Mouse (Mus musculus) kidney, embryonic 14.5 days (tissue): ENCODE results near the gene Gata3. TPM values are rescaled to one million over a fixed set of nuclear protein-coding genes. Genes with fewer than 3 reads are reported as not detected.
A peak's percentile ranks its signal among the peaks of the same experiment; 100 is the strongest.

Experiments used
- ATAC-seq: fragments of 200-750 bp; cut with Nextera tagmentation; 2 replicates; pipeline ENCODE4 v1.8.0; 2017; ENCODE audit warnings: moderate number of reproducible peaks, mild to moderate bottlenecking, moderate TSS enrichment, moderate library complexity; ENCODE audit not compliant: low FRiP score, low TSS enrichment
- H3K27ac ChIP-seq: fragments of 300-500 bp; sonication (generic); 2 replicates; pipeline ENCODE4 v1.5.1; 2014; ENCODE audit warnings: low read depth, mild to moderate bottlenecking, low read length, moderate library complexity, mixed read lengths
- H3K27me3 ChIP-seq: fragments of 300-500 bp; sonication (generic); 2 replicates; pipeline ENCODE4 v1.6.1; 2014; ENCODE audit warnings: mild to moderate bottlenecking, low read length; ENCODE audit not compliant: control insufficient read depth, insufficient read depth
- H3K36me3 ChIP-seq: fragments of 300-500 bp; sonication (generic); 2 replicates; pipeline ENCODE4 v1.6.1; 2014; ENCODE audit warnings: low read length, mixed read lengths; ENCODE audit not compliant: control insufficient read depth, insufficient read depth
- H3K4me1 ChIP-seq: fragments of 300-500 bp; sonication (generic); 2 replicates; pipeline ENCODE4 v1.6.1; 2014; ENCODE audit warnings: low read length, mixed read lengths; ENCODE audit not compliant: control insufficient read depth, insufficient read depth
- H3K4me2 ChIP-seq: fragments of 300-500 bp; sonication (generic); replicated peaks from 2 replicates; pipeline ENCODE4 v1.6.1; 2014; ENCODE audit warnings: low read depth, mild to moderate bottlenecking, low read length
- H3K4me3 ChIP-seq: fragments of 300-500 bp; sonication (generic); 2 replicates; pipeline ENCODE4 v1.5.1; 2014; ENCODE audit warnings: mild to moderate bottlenecking, low read length
- H3K9ac ChIP-seq: fragments of 300-500 bp; sonication (generic); 2 replicates; pipeline ENCODE4 v1.6.1; 2014; ENCODE audit warnings: low read depth, mild to moderate bottlenecking, low read length, moderate library complexity
- H3K9me3 ChIP-seq: fragments of 300-500 bp; sonication (generic); 2 replicates; pipeline ENCODE4 v1.6.1; 2016; ENCODE audit warnings: low read length; ENCODE audit not compliant: control insufficient read depth
- WGBS: fragments of 180-500 bp; shearing (Covaris S2); extraction: QIAGEN DNeasy Blood & Tissue Kit; methylation state at CpG from one replicate; pipeline ENCODE4 v1.1.7; 2014; 5-methylcytosine and 5-hydroxymethylcytosine counted together
- polyA plus RNA-seq: library from polyadenylated mRNA; unstranded; fragments of >200 nt; fragmentation: Nextera tagmentation; extraction: Ambion mirVana; gene quantifications from 2 replicates; pipeline ENCODE4 v1.2.1, GENCODE M21; 2014

Gata3 gene
- polyA plus RNA-seq, 1 experiment from 2014 or later: 87.4 TPM

GRCm38 (mm10) chr2:9888913-9889650 lies 752 bp downstream of the Gata3 start, which contains the start of gene 9230102O04Rik:
Gene 9230102O04Rik (minus strand): TSS chr2:9889540.
- WGBS: under 1% methylated on average over 30 of the region's 30 CpGs
- Histone ChIP-seq H3K4me2 (peak within 1 kb of the TSS; percentile 29), H3K9me3 (no peaks in the 10 kb centered on the region), H3K9ac (peak within 1 kb of the TSS; percentile 35; the same call in 1 of the 2 replicates), H3K27ac (peak within 1 kb of the TSS; percentile 10; the same call in 1 of the 2 replicates), H3K36me3 (no peaks in the 10 kb centered on the region), H3K4me3 (peak within 1 kb of the TSS; percentile 42), H3K27me3 (peaks cover 82% of the 10 kb centered on the region), H3K4me1 (peaks cover 6% of the 10 kb centered on the region; the same call in 1 of the 2 replicates)
- peak; percentile 76 for ATAC-seq

- Histone ChIP-seq H3K27me3 (peaks cover 76% of the 10 kb centered on the region), H3K4me1 (peaks cover 7% of the 10 kb centered on the region; the same call in 1 of the 2 replicates), H3K4me3 (peak overlapping the region; percentile 42), H3K9ac (peak overlapping the region; percentile 67), H3K36me3 (no peaks in the 10 kb centered on the region), H3K27ac (peak overlapping the region; percentile 75; the same call in 1 of the 2 replicates), H3K9me3 (no peaks in the 10 kb centered on the region), H3K4me2 (peak overlapping the region; percentile 29; the same call in 1 of the 2 replicates)
- ATAC-seq: no peak
- WGBS: 0% methylated on average over 7 of the region's 7 CpGs
Observed at GRCm38 (mm10) chr2:9887636-9888035, 2.2 kb downstream of the Gata3 start.

GRCm38 (mm10) chr2:9886921-9887610 lies 2.8 kb downstream of the Gata3 start:
- peak overlapping the region; percentile 29 for H3K4me2 ChIP-seq
- no peaks in the 10 kb centered on the region for H3K9me3 ChIP-seq
- H3K4me1 ChIP-seq: peaks cover 7% of the 10 kb centered on the region; the same call in 1 of the 2 replicates
- ATAC-seq: no peak
- peak overlapping the region; percentile 75; the same call in 1 of the 2 replicates for H3K27ac ChIP-seq
- 0% methylated on average over 7 of the region's 7 CpGs for WGBS
- peak overlapping the region; percentile 67 for H3K9ac ChIP-seq
- no peaks in the 10 kb centered on the region for H3K36me3 ChIP-seq
- peaks cover 77% of the 10 kb centered on the region for H3K27me3 ChIP-seq
- H3K4me3 ChIP-seq: peak overlapping the region; percentile 42

- Histone ChIP-seq H3K4me1 (peaks cover 11% of the 10 kb centered on the region; the same call in 1 of the 2 replicates), H3K27me3 (peaks cover 83% of the 10 kb centered on the region), H3K4me2 (peak overlapping the region; percentile 91), H3K36me3 (no peaks in the 10 kb centered on the region), H3K27ac (peak overlapping the region; percentile 19; the same call in 1 of the 2 replicates), H3K9ac (peak overlapping the region; percentile 67; the same call in 1 of the 2 replicates), H3K9me3 (no peaks in the 10 kb centered on the region), H3K4me3 (peak overlapping the region; percentile 42)
- 10% methylated on average over 3 of the region's 3 CpGs for WGBS
- no peak for ATAC-seq
Observed at GRCm38 (mm10) chr2:9886031-9886430, 3.8 kb downstream of the Gata3 start.

- WGBS: 5% methylated on average over 14 of the region's 14 CpGs
- H3K9ac ChIP-seq: peak overlapping the region; percentile 67
- H3K4me2 ChIP-seq: peak overlapping the region; percentile 91
- no peaks in the 10 kb centered on the region for H3K36me3 ChIP-seq
- ATAC-seq: no peak
- H3K4me1 ChIP-seq: peaks cover 11% of the 10 kb centered on the region; the same call in 1 of the 2 replicates
- no peaks in the 10 kb centered on the region for H3K9me3 ChIP-seq
- peaks cover 84% of the 10 kb centered on the region for H3K27me3 ChIP-seq
- peak overlapping the region; percentile 42 for H3K4me3 ChIP-seq
- H3K27ac ChIP-seq: peak overlapping the region; percentile 88; the same call in 1 of the 2 replicates
Observed at GRCm38 (mm10) chr2:9885217-9885770, 4.5 kb downstream of the Gata3 start.

GRCm38 (mm10) chr2:9884533-9885216 lies 5.2 kb downstream of the Gata3 start:
- WGBS: 5% methylated on average over 15 of the region's 15 CpGs
- Histone ChIP-seq H3K36me3 (no peaks in the 10 kb centered on the region), H3K4me3 (peak overlapping the region; percentile 42), H3K9me3 (no peaks in the 10 kb centered on the region), H3K4me2 (peak overlapping the region; percentile 91), H3K27ac (peak overlapping the region; percentile 88; the same call in 1 of the 2 replicates), H3K27me3 (peaks cover 82% of the 10 kb centered on the region), H3K9ac (peak overlapping the region; percentile 67), H3K4me1 (peaks cover 11% of the 10 kb centered on the region; the same call in 1 of the 2 replicates)
- no peak for ATAC-seq

- Histone ChIP-seq H3K4me1 (peaks cover 7% of the 10 kb centered on the region; the same call in 1 of the 2 replicates), H3K27ac (peak overlapping the region; percentile 88; the same call in 1 of the 2 replicates), H3K36me3 (no peaks in the 10 kb centered on the region), H3K9me3 (no peaks in the 10 kb centered on the region), H3K4me3 (peak overlapping the region; percentile 42), H3K4me2 (peak overlapping the region; percentile 91), H3K9ac (peak overlapping the region; percentile 67; the same call in 1 of the 2 replicates), H3K27me3 (peaks cover 75% of the 10 kb centered on the region)
- WGBS: 1% methylated on average over 27 of the region's 27 CpGs
- ATAC-seq: no peak
Observed at GRCm38 (mm10) chr2:9883803-9884532, 5.9 kb downstream of the Gata3 start.
